In genomic region chr19:34656511-34657298, GRCm38 (mm10) we compare ENCODE assay signal across 12 mouse cellular contexts. TPM values are rescaled to one million over a fixed set of nuclear protein-coding genes. Genes with fewer than 3 reads are reported as not detected.
DNase-seq lines count a peak whose midpoint lies in the region; ATAC-seq lines count a peak whose summit lies in the region.
"Had no signal": no experiment of that assay in that cellular context is flagged by ENCODE, and none has a peak within 500 bp of the region (broad histone marks: within the 10 kb centered on the region; RNA-seq: fewer than 3 reads in every experiment).

No protein-coding gene starts in this region.

- H3K9me3 ChIP-seq in midbrain, embryonic 12.5 days = no peaks in the 10 kb centered on the region
- H3K9me3 ChIP-seq in midbrain, embryonic 15.5 days = no peaks in the 10 kb centered on the region
- no peaks in the 10 kb centered on the region for H3K9me3 ChIP-seq in intestine, embryonic 14.5 days (ENCODE audit: control insufficient read depth, low read length)

- peak; percentile 41 for DNase-seq in embryo, embryonic 10 days (ENCODE audit: low spot score)
- DNase-seq in embryo, embryonic 9.5 days (ENCODE audit: extremely low spot score) = no peak
- no peak for DNase-seq in intestine, embryonic 14.5 days (ENCODE audit: low spot score)
- DNase-seq in spleen, postnatal 10 days (ENCODE audit: low spot score in 2 of 2) = peak; percentile 52 to 54
- DNase-seq in urinary bladder, postnatal 25 days (ENCODE audit: low spot score) = no peak
- DNase-seq: gastrocnemius, adult 2 months; kidney, postnatal 4 days had no signal

- H3K27ac ChIP-seq in midbrain, embryonic 12.5 days (replicated peaks) = no peak overlapping the region
- no peak overlapping the region for H3K27ac ChIP-seq in midbrain, embryonic 15.5 days
- H3K27ac ChIP-seq in intestine, embryonic 14.5 days (ENCODE audit: low read depth) = peak overlapping the region; percentile 3; the same call in 1 of the 2 replicates
- H3K27ac ChIP-seq: gastrocnemius, adult 2 months had no signal

- no peaks in the 10 kb centered on the region for H3K27me3 ChIP-seq in midbrain, embryonic 12.5 days
- H3K27me3 ChIP-seq in midbrain, embryonic 15.5 days (replicated peaks) = no peaks in the 10 kb centered on the region
- no peaks in the 10 kb centered on the region for H3K27me3 ChIP-seq in intestine, embryonic 14.5 days (replicated peaks; ENCODE audit: control insufficient read depth, insufficient read depth, low read length)

- peak; percentile 27; the same call in 1 of the 2 replicates for ATAC-seq in midbrain, embryonic 12.5 days (ENCODE audit: low FRiP score, low read depth)
- ATAC-seq in midbrain, embryonic 15.5 days (replicated peaks) = no peak
- ATAC-seq in intestine, embryonic 14.5 days (replicated peaks; ENCODE audit: low FRiP score, low TSS enrichment, low read depth) = 0 out of 2 replicates have a peak, but pooled peaks have one; percentile 36
- no peak for ATAC-seq in monocyte, adult 5-6 weeks (replicated peaks; ENCODE audit: insufficient number of reproducible peaks, low FRiP score, low TSS enrichment, poor library complexity, severe bottlenecking)
- ATAC-seq: activated CD4-positive, CD25-positive, alpha-beta regulatory T cell, adult 4 months had no signal

- no peaks in the 10 kb centered on the region for H3K36me3 ChIP-seq in midbrain, embryonic 12.5 days
- no peaks in the 10 kb centered on the region for H3K36me3 ChIP-seq in midbrain, embryonic 15.5 days (replicated peaks)
- no peaks in the 10 kb centered on the region for H3K36me3 ChIP-seq in intestine, embryonic 14.5 days (ENCODE audit: control insufficient read depth, insufficient read depth, low read length)

- H3K4me1 ChIP-seq in midbrain, embryonic 12.5 days = no peaks in the 10 kb centered on the region
- H3K4me1 ChIP-seq in midbrain, embryonic 15.5 days = no peaks in the 10 kb centered on the region
- no peaks in the 10 kb centered on the region for H3K4me1 ChIP-seq in intestine, embryonic 14.5 days (replicated peaks; ENCODE audit: control insufficient read depth, insufficient read depth, low read length)

- no peak overlapping the region for H3K9ac ChIP-seq in midbrain, embryonic 12.5 days (replicated peaks)
- H3K9ac ChIP-seq in midbrain, embryonic 15.5 days = no peak overlapping the region
- no peak overlapping the region for H3K9ac ChIP-seq in intestine, embryonic 14.5 days (ENCODE audit: low read length)

- H3K4me2 ChIP-seq in midbrain, embryonic 12.5 days (replicated peaks) = no peak overlapping the region
- no peak overlapping the region for H3K4me2 ChIP-seq in midbrain, embryonic 15.5 days
- no peak overlapping the region for H3K4me2 ChIP-seq in intestine, embryonic 14.5 days (ENCODE audit: low read length)

- 24% methylated on average over 2 of the region's 2 CpGs for WGBS in midbrain, embryonic 12.5 days
- WGBS in midbrain, embryonic 15.5 days = 26% methylated on average over 2 of the region's 2 CpGs
- 11% methylated on average over 2 of the region's 2 CpGs for WGBS in intestine, embryonic 14.5 days

- no peak overlapping the region for H3K4me3 ChIP-seq in midbrain, embryonic 12.5 days
- no peak overlapping the region for H3K4me3 ChIP-seq in midbrain, embryonic 15.5 days
- H3K4me3 ChIP-seq in intestine, embryonic 14.5 days (ENCODE audit: low read depth, low read length) = no peak overlapping the region
- H3K4me3 ChIP-seq: gastrocnemius, adult 2 months had no signal

RNA-seq across cellular contexts. Expression of gene Ifit1, which starts 16.0 kb away (rescaled TPM):
- 0.26 and 0.30 TPM in 2 replicates for polyA plus RNA-seq in midbrain, embryonic 12.5 days (2016; fragmentation: Nextera tagmentation; extraction: Ambion mirVana)
- 0.46 and 0.78 TPM in 2 replicates for polyA plus RNA-seq in midbrain, embryonic 15.5 days (2015; fragmentation: Nextera tagmentation; extraction: Ambion mirVana)
- polyA plus RNA-seq in intestine, embryonic 14.5 days (2014; fragmentation: Nextera tagmentation; extraction: Ambion mirVana) = 1.7 and 2.2 TPM in 2 replicates
- 0.86 to 4.6 TPM (median 2.9 TPM) in 3 replicates for total RNA-seq in monocyte, adult 5-6 weeks (2017)

RNA-seq across cellular contexts. Expression of gene Ifit1bl2, which starts 16.2 kb away (rescaled TPM):
- 0.27 TPM in 1 of 2 replicates, not detected in the other for polyA plus RNA-seq in midbrain, embryonic 12.5 days (2016; fragmentation: Nextera tagmentation; extraction: Ambion mirVana)
- 0.23 and 0.49 TPM in 2 replicates for polyA plus RNA-seq in midbrain, embryonic 15.5 days (2015; fragmentation: Nextera tagmentation; extraction: Ambion mirVana)
- polyA plus RNA-seq in intestine, embryonic 14.5 days (2014; fragmentation: Nextera tagmentation; extraction: Ambion mirVana) = 0.14 and 0.17 TPM in 2 replicates
- total RNA-seq in monocyte, adult 5-6 weeks (2017) = 0.78 to 1.8 TPM (median 1.7 TPM) in 3 replicates
- polyA plus RNA-seq: neural tube, embryonic 11.5 days had no signal

RNA-seq across cellular contexts. Expression of gene Ifit3b, which starts 48.9 kb away (rescaled TPM):
- polyA plus RNA-seq in midbrain, embryonic 12.5 days (2016; fragmentation: Nextera tagmentation; extraction: Ambion mirVana) = 0.15 and 0.18 TPM in 2 replicates
- 0.26 and 0.37 TPM in 2 replicates for polyA plus RNA-seq in midbrain, embryonic 15.5 days (2015; fragmentation: Nextera tagmentation; extraction: Ambion mirVana)
- 0.11 and 0.15 TPM in 2 replicates for polyA plus RNA-seq in intestine, embryonic 14.5 days (2014; fragmentation: Nextera tagmentation; extraction: Ambion mirVana)
- 1.1 to 2.7 TPM (median 1.6 TPM) in 3 replicates for total RNA-seq in monocyte, adult 5-6 weeks (2017)
- polyA plus RNA-seq: neural tube, embryonic 11.5 days had no signal

RNA-seq across cellular contexts. Expression of gene Ifit1bl1, which starts 54.9 kb away (rescaled TPM):
- polyA plus RNA-seq in midbrain, embryonic 12.5 days (2016; fragmentation: Nextera tagmentation; extraction: Ambion mirVana) = 0.43 and 0.47 TPM in 2 replicates
- polyA plus RNA-seq in midbrain, embryonic 15.5 days (2015; fragmentation: Nextera tagmentation; extraction: Ambion mirVana) = 0.97 and 1.0 TPM in 2 replicates
- 0.18 TPM in 1 of 2 replicates, not detected in the other for polyA plus RNA-seq in intestine, embryonic 14.5 days (2014; fragmentation: Nextera tagmentation; extraction: Ambion mirVana)
- 1.6 to 6.7 TPM (median 6.6 TPM) in 3 replicates for total RNA-seq in monocyte, adult 5-6 weeks (2017)
- total RNA-seq: gastrocnemius, adult 2 months had no signal

Comparison
In these comparisons a context has a peak if more than half of its experiments do, and no peak if none do; other contexts are left out.
1. DNase-seq: peak in embryo, embryonic 10 days (single experiment) and spleen, postnatal 10 days (2 of 2); none in embryo, embryonic 9.5 days (single experiment), intestine, embryonic 14.5 days (single experiment) and urinary bladder, postnatal 25 days (single experiment).
2. ATAC-seq: peak in midbrain, embryonic 12.5 days (single experiment) and intestine, embryonic 14.5 days (single experiment); none in midbrain, embryonic 15.5 days (single experiment) and monocyte, adult 5-6 weeks (single experiment).